Mouse (Mus musculus) left cerebral cortex, postnatal 4 days (tissue): ENCODE results near the gene Cd209c. TPM values are rescaled to one million over a fixed set of nuclear protein-coding genes. Genes with fewer than 3 reads are reported as not detected.
A peak's percentile ranks its signal among the peaks of the same experiment; 100 is the strongest.

Source experiments
- DNase-seq: peaks from one replicate; pipeline ENCODE4 v3.0.0-alpha.2; 2022
- intact Hi-C: fragments of 180-260 bp; cut with DNase I; formaldehyde crosslinking; loops from one replicate; pipeline ENCODE4 v1.15.1; 2025
- total RNA-seq, 2 experiments: library from RNA; stranded (reverse); gene quantifications; 2 replicates each; pipeline ENCODE4 v1.2.3; 2021

The Cd209c gene
- total RNA-seq, result under 1 TPM in 1 of 2 experiments, not detected in 1; 0.40 TPM

DNA sequence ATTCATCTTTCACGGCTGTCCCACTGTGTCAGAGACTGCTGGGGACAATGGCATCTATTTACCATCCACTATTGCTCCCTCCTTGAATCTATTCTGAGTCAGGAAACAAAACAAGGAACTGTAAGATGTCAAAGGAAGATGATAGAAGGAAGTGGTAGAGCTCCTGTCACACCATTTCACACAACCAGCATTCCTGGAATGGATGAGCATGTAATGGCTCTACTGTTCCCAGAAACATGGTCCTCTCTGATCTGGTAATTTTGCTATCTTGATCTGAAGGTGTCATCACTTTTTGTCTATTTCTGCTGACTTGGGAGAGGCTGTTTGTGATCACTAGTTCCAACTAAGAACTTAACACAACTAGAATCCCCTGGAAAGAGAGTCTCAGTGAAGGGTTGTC lies at the start of gene Cd209c:
Cd209c (minus strand) TSS at position 101 of the 400 bp plus-strand sequence.
- DNase-seq, result no peak
- intact Hi-C loops, result no loop called here

DNA sequence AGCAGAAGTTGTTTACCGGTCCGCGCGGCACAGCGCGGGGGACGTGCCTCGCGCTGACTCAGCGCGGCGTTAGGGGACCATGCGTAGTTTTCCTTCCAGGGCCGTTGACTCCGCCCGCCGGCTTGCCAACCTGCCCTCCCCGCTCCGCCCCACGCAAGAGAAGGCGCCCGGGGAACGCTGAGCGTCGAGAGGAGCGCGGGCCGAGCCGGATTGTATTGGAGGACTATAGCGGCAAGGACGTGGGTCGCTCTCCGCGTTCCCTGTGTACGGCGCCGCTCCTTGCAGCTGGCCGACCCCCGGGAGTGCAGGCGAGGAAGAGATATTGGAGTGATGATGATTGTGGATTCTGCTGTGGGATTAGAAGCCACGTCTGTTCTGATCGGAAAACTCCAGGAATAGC lies 39.7 kb upstream of the Cd209c start:
- no peak for DNase-seq
- intact Hi-C loops, result no loop called here

DNA sequence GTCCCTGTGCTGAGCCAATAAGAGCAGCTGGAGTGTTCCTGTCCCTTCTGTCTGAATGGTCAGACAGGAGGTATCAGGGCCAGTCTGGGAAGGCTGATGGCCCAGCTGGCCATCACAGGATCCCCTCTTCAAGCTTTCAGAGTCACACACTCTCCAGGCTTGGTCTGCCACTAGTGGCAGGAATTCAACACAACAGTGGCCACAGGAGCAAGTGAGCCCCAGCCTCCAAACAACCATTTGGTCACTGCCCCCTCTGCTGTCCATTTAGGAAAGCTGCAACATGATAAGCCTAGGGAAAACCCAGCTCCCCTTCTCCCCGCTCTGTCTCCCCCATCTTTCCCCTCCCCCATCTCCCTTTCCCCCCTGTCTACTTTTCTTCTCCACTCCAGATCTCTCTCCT lies 1.5 kb upstream of the Cd209c start:
- intact Hi-C loops, result no loop called here
- peak; percentile 34 for DNase-seq

DNA sequence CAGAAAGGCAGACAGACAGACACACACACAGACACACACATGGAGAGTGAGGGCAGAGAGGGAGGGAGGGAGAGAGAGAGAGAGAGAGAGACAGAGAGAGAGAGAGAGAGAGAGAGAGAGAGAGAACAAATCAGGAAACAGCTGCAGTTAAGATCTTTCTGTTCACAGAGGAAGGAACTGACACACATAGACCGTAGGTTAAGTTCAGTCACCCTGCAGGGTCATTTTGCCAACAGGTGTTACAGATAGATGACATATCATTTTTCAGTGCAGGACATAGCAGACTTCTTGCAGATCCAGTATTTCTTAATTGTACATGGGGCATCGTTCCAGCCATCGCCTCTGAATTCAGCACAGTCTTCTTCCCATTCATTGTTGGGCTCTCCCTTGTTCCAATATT lies 14.5 kb downstream of the Cd209c start:
- intact Hi-C loops, result no loop called here
- DNase-seq, result no peak

DNA sequence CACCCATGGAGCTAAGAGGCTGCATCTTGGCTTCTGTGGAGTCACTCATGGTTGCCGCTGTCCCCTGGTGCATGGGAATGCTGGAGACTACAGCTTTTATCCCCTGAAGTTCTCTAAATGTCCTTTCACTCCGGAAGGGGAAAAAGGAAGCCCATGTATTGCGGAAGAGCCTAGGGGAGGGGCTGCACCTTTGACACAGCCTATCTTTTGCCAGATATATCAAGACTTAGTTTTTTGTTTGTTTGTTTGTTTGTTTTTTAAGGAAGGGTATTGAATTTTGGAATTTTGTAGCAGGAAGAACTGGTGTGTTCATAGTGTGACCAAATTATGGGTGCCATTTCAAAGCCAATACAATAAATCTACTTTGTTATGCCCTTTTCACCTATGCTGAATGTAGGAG lies 27.8 kb downstream of the Cd209c start, which contains the start of gene Cd209b:
Cd209b (minus strand) TSS at position 101 of the 400 bp plus-strand sequence.
- intact Hi-C loops, result no loop called here
- DNase-seq, result no peak

Other genes with a start within 250 kb of the Cd209c start
- not detected for gene Clec4g, start 234.1 kb downstream of the Cd209c start, total RNA-seq
- gene Cd209a, start 205.8 kb downstream of the Cd209c start, total RNA-seq, result not detected
- gene Cd209e, start 100.4 kb downstream of the Cd209c start, total RNA-seq, result not detected
- not detected for gene Cd209d, start 76.2 kb downstream of the Cd209c start, total RNA-seq
- gene Cd209b, start 27.9 kb downstream of the Cd209c start, total RNA-seq, result under 1 TPM; 0.26 to 0.34 TPM
- gene Cd209f, start 151.1 kb upstream of the Cd209c start, total RNA-seq, result under 1 TPM; 0.50 to 0.56 TPM
- gene Cd209g, start 179.4 kb upstream of the Cd209c start, total RNA-seq, result not detected
- 100 to 1,000 TPM; 172 to 174 TPM for gene Evi5l, start 211.8 kb upstream of the Cd209c start, total RNA-seq